Mouse (Mus musculus) embryonic fibroblast, embryonic 13.5 days (primary cell): ENCODE results near the gene Slc23a3.

Experiments used
- CTCF ChIP-seq: IDR thresholded peaks from 2 replicates; pipeline ENCODE4 v1.5.1; 2011; ENCODE audit warnings: mild to moderate bottlenecking, control low read depth, low read length, moderate library complexity, borderline replicate concordance; ENCODE audit not compliant: insufficient read depth
- POLR2A ChIP-seq: IDR thresholded peaks from 2 replicates; pipeline ENCODE4 v1.6.1; 2011; ENCODE audit warnings: low read depth, mild to moderate bottlenecking, control low read depth, low read length, moderate library complexity

GRCm38 (mm10) chr1:75158990-75159389 is 25.3 kb upstream of the Slc23a3 start:
- TF ChIP-seq POLR2A (no peak), CTCF (no peak)
